In genomic region chr10:3972981-3973588, GRCm38 (mm10) we compare ENCODE assay signal across 8 mouse cellular contexts. TPM values are rescaled to one million over a fixed set of nuclear protein-coding genes. Genes with fewer than 3 reads are reported as not detected.
DNase-seq lines count a peak whose midpoint lies in the region; ATAC-seq and TF ChIP-seq lines count a peak whose summit lies in the region.

Gene Mthfd1l, plus strand, starts transcription at chr10:3973118.

- intact Hi-C loops in heart, postnatal 25 days (cut with DNase I) = no loop called here

- peaks cover 45% of the 10 kb centered on the region for H3K36me3 ChIP-seq in G1E (replicated peaks)
- H3K36me3 ChIP-seq in forebrain, embryonic 16.5 days (ENCODE audit: control insufficient read depth, insufficient read depth) = no peaks in the 10 kb centered on the region
- no peaks in the 10 kb centered on the region for H3K36me3 ChIP-seq in neural tube, embryonic 14.5 days (ENCODE audit: control insufficient read depth, insufficient read depth, low read length)
- H3K36me3 ChIP-seq in testis, adult 2 months (ENCODE audit: control insufficient read depth, insufficient read depth, low read length) = no peaks in the 10 kb centered on the region

- WGBS in forebrain, embryonic 16.5 days = 0% methylated on average over 40 of the region's 40 CpGs
- under 1% methylated on average over 40 of the region's 40 CpGs for WGBS in neural tube, embryonic 14.5 days

- TF ChIP-seq CTCF in G1E (IDR thresholded peaks at IDR 0.05; ENCODE audit: low read depth, low read length) = peak; percentile 58; the same call in 1 of the 2 replicates
- TF ChIP-seq CTCF in testis, adult 2 months (IDR thresholded peaks at IDR 0.05; ENCODE audit: control insufficient read depth, insufficient read depth, insufficient replicate concordance, low read depth, low read length) = peak; percentile 34; the same call in 1 of the 2 replicates

- H3K4me1 ChIP-seq in G1E (ENCODE audit: insufficient read depth, low read depth, low read length) = peaks cover 51% of the 10 kb centered on the region
- H3K4me1 ChIP-seq in forebrain, embryonic 16.5 days (replicated peaks; ENCODE audit: control insufficient read depth, insufficient read depth, low read length) = peaks cover 6% of the 10 kb centered on the region
- no peaks in the 10 kb centered on the region for H3K4me1 ChIP-seq in neural tube, embryonic 14.5 days (ENCODE audit: control insufficient read depth, insufficient read depth, low read length)
- peaks cover 12% of the 10 kb centered on the region for H3K4me1 ChIP-seq in testis, adult 2 months (ENCODE audit: control insufficient read depth, insufficient read depth, low read length)

- TF ChIP-seq POLR2A in testis, adult 2 months (IDR thresholded peaks at IDR 0.05; ENCODE audit: control insufficient read depth, low read depth, low read length) = no peak

- H3K27ac ChIP-seq in forebrain, embryonic 16.5 days (ENCODE audit: low read length) = peak within 1 kb of the TSS; percentile 76
- H3K27ac ChIP-seq in neural tube, embryonic 14.5 days (ENCODE audit: low read depth, low read length) = peak within 1 kb of the TSS; percentile 78
- peak within 1 kb of the TSS; percentile 89 for H3K27ac ChIP-seq in testis, adult 2 months (ENCODE audit: control insufficient read depth, insufficient read depth, low read depth, low read length)

- H3K9me3 ChIP-seq in G1E (replicated peaks) = no peaks in the 10 kb centered on the region
- no peaks in the 10 kb centered on the region for H3K9me3 ChIP-seq in forebrain, embryonic 16.5 days (ENCODE audit: control insufficient read depth, low read length)
- H3K9me3 ChIP-seq in neural tube, embryonic 14.5 days (ENCODE audit: control insufficient read depth, low read length) = no peaks in the 10 kb centered on the region

- peak within 1 kb of the TSS; percentile 81 for H3K9ac ChIP-seq in forebrain, embryonic 16.5 days (replicated peaks; ENCODE audit: low read depth, low read length)
- H3K9ac ChIP-seq in neural tube, embryonic 14.5 days (replicated peaks; ENCODE audit: low read depth, low read length) = peak within 1 kb of the TSS; percentile 80

- ATAC-seq in G1E (ENCODE audit: extremely low read depth, insufficient number of reproducible peaks, low FRiP score, poor library complexity, severe bottlenecking) = peak; percentile 71
- ATAC-seq in forebrain, embryonic 16.5 days = peak; percentile 80
- peak; percentile 87 for ATAC-seq in neural tube, embryonic 14.5 days (ENCODE audit: low read depth)

- H3K27me3 ChIP-seq in G1E (ENCODE audit: insufficient read depth, low read length) = no peaks in the 10 kb centered on the region
- no peaks in the 10 kb centered on the region for H3K27me3 ChIP-seq in forebrain, embryonic 16.5 days (replicated peaks; ENCODE audit: control insufficient read depth, insufficient read depth, low read length)
- H3K27me3 ChIP-seq in neural tube, embryonic 14.5 days (ENCODE audit: control insufficient read depth, insufficient read depth, low read length) = no peaks in the 10 kb centered on the region
- no peaks in the 10 kb centered on the region for H3K27me3 ChIP-seq in testis, adult 2 months (ENCODE audit: control insufficient read depth, insufficient read depth, low read length)

- peak within 1 kb of the TSS; percentile 96 for H3K4me3 ChIP-seq in G1E (ENCODE audit: low read depth, low read length)
- peak within 1 kb of the TSS; percentile 70 for H3K4me3 ChIP-seq in forebrain, embryonic 16.5 days (replicated peaks; ENCODE audit: low read length)
- peak within 1 kb of the TSS; percentile 73 for H3K4me3 ChIP-seq in neural tube, embryonic 14.5 days (ENCODE audit: low read depth, low read length)
- peak within 1 kb of the TSS; percentile 91 for H3K4me3 ChIP-seq in testis, adult 2 months (ENCODE audit: control insufficient read depth, low read depth, low read length)

- DNase-seq in G1E (ENCODE audit: low spot score) = peak; percentile 91
- DNase-seq in cerebellum, adult 18-20 months = peak; percentile 90 to 92
- peak; percentile 76 for DNase-seq in heart, postnatal 25 days (ENCODE audit: low spot score)
- peak; percentile 58 to 77 for DNase-seq in layer of hippocampus, adult 18-20 months (ENCODE audit: low spot score in 2 of 2)
- peak; percentile 85 to 89 for DNase-seq in lung, adult 18-20 months

- H3K4me2 ChIP-seq in forebrain, embryonic 16.5 days (ENCODE audit: low read length) = peak within 1 kb of the TSS; percentile 80
- H3K4me2 ChIP-seq in neural tube, embryonic 14.5 days (ENCODE audit: low read depth, low read length) = peak within 1 kb of the TSS; percentile 89

RNA-seq across cellular contexts. Expression of gene Mthfd1l, which starts in this region (rescaled TPM):
- 48.3 and 53.4 TPM in 2 replicates for total RNA-seq in G1E (2014; fragmentation: Nextera tagmentation)
- total RNA-seq in G1E (2017) = 212 and 237 TPM in 2 replicates
- polyA plus RNA-seq in G1E (2012) = 89.6 and 99.3 TPM in 2 replicates
- polyA plus RNA-seq in forebrain, embryonic 16.5 days (2015; fragmentation: Nextera tagmentation; extraction: Ambion mirVana) = 3.9 and 4.6 TPM in 2 replicates
- total RNA-seq in heart, postnatal 25 days (2021) = 1 to 10 TPM in 1 of 2 experiments, under 1 TPM in 1; 0.75 to 1.7 TPM
- 1 to 10 TPM; 8.7 to 8.9 TPM for total RNA-seq in layer of hippocampus, adult 18-20 months (2021)
- 5.6 and 7.1 TPM in 2 replicates for polyA plus RNA-seq in neural tube, embryonic 14.5 days (2014; fragmentation: Nextera tagmentation; extraction: Ambion mirVana)
- polyA plus RNA-seq in testis, adult 2 months (2012; rRNA removed) = 1.6 and 1.9 TPM in 2 replicates

Comparison
In these comparisons a context has a peak if more than half of its experiments do, and no peak if none do; other contexts are left out.
1. Peak in every context shown above with its lines: DNase-seq, ATAC-seq, H3K4me3 ChIP-seq and H3K27ac ChIP-seq.
2. RNA of gene Mthfd1l (total RNA-seq): 48.3 to 237 TPM in G1E; 8.7 to 8.9 TPM in layer of hippocampus, adult 18-20 months and 0.75 to 1.7 TPM in heart, postnatal 25 days; every median in the first group is over 4 times any median in the second.
3. RNA of gene Mthfd1l (polyA plus RNA-seq): 89.6 to 99.3 TPM in G1E; 5.6 to 7.1 TPM in neural tube, embryonic 14.5 days, 3.9 to 4.6 TPM in forebrain, embryonic 16.5 days and 1.6 to 1.9 TPM in testis, adult 2 months; every median in the first group is over 10 times any median in the second.